Mouse (Mus musculus): ENCODE measurements around the gene Rpl39. TPM values are rescaled to one million over a fixed set of nuclear protein-coding genes. Genes with fewer than 3 reads are reported as not detected.

The Rpl39 gene
- polyA plus RNA-seq, 1 experiment from 2014 or later, result 316 TPM

- H3K9me3 ChIP-seq (replicated peaks), result no peaks in the 10 kb centered on the region
- H3K4me2 ChIP-seq, result no peak overlapping the region
- 63% methylated on average over 3 of the region's 3 CpGs for WGBS (ENCODE audit: insufficient replicate concordance)
- ATAC-seq (ENCODE audit: insufficient read depth), result no peak
- H3K27ac ChIP-seq (replicated peaks), result no peak overlapping the region
- no peaks in the 10 kb centered on the region for H3K36me3 ChIP-seq (replicated peaks)
- H3K4me1 ChIP-seq (replicated peaks), result no peaks in the 10 kb centered on the region
- H3K27me3 ChIP-seq, result no peaks in the 10 kb centered on the region
- no peak overlapping the region for H3K9ac ChIP-seq
- no peak overlapping the region for H3K4me3 ChIP-seq (replicated peaks)
Observed at GRCm38 (mm10) chrX:37067299-37067698, 17.9 kb downstream of the Rpl39 start.

GRCm38 (mm10) chrX:37063902-37064301, 21.3 kb downstream of the Rpl39 start:
- 57% methylated on average over 9 of the region's 9 CpGs for WGBS (ENCODE audit: insufficient replicate concordance)
- Histone ChIP-seq H3K4me2 (no peak overlapping the region), H3K27ac (replicated peaks) (no peak overlapping the region), H3K36me3 (replicated peaks) (no peaks in the 10 kb centered on the region), H3K9me3 (replicated peaks) (no peaks in the 10 kb centered on the region), H3K4me3 (replicated peaks) (no peak overlapping the region), H3K9ac (no peak overlapping the region), H3K4me1 (replicated peaks) (no peaks in the 10 kb centered on the region), H3K27me3 (no peaks in the 10 kb centered on the region)
- no peak for ATAC-seq (ENCODE audit: insufficient read depth)

GRCm38 (mm10) chrX:37048890-37049823, 36.0 kb downstream of the Rpl39 start:
- H3K27me3 ChIP-seq, result peaks cover 78% of the 10 kb centered on the region
- 21% methylated on average over 68 of the region's 70 CpGs for WGBS (ENCODE audit: insufficient replicate concordance)
- H3K36me3 ChIP-seq (replicated peaks), result no peaks in the 10 kb centered on the region
- no peak for ATAC-seq (ENCODE audit: insufficient read depth)
- peak overlapping the region; percentile 24 for H3K4me3 ChIP-seq (replicated peaks)
- H3K27ac ChIP-seq (replicated peaks), result no peak overlapping the region
- H3K9ac ChIP-seq, result no peak overlapping the region
- no peaks in the 10 kb centered on the region for H3K4me1 ChIP-seq (replicated peaks)
- peak overlapping the region; percentile 45 for H3K4me2 ChIP-seq
- H3K9me3 ChIP-seq (replicated peaks), result no peaks in the 10 kb centered on the region

- Histone ChIP-seq H3K9me3 (replicated peaks) (no peaks in the 10 kb centered on the region), H3K9ac (no peak within 1 kb of the TSS), H3K4me3 (replicated peaks) (peak within 1 kb of the TSS; percentile 24), H3K36me3 (replicated peaks) (no peaks in the 10 kb centered on the region), H3K27me3 (peaks cover 80% of the 10 kb centered on the region), H3K4me2 (peak within 1 kb of the TSS; percentile 45), H3K4me1 (replicated peaks) (no peaks in the 10 kb centered on the region), H3K27ac (replicated peaks) (no peak within 1 kb of the TSS)
- ATAC-seq (ENCODE audit: insufficient read depth), result no peak
- 11% methylated on average over 37 of the region's 38 CpGs for WGBS (ENCODE audit: insufficient replicate concordance)
Observed at GRCm38 (mm10) chrX:37048066-37048889, 36.9 kb downstream of the Rpl39 start, which contains the start of gene Sowahd. Gene Sowahd (plus strand): TSS chrX:37048845.

- no peak overlapping the region for H3K4me3 ChIP-seq (replicated peaks)
- 17% methylated on average over 9 of the region's 9 CpGs for WGBS (ENCODE audit: insufficient replicate concordance)
- H3K27ac ChIP-seq (replicated peaks), result no peak overlapping the region
- H3K9me3 ChIP-seq (replicated peaks), result no peaks in the 10 kb centered on the region
- no peaks in the 10 kb centered on the region for H3K4me1 ChIP-seq (replicated peaks)
- no peak for ATAC-seq (ENCODE audit: insufficient read depth)
- H3K36me3 ChIP-seq (replicated peaks), result no peaks in the 10 kb centered on the region
- H3K9ac ChIP-seq, result no peak overlapping the region
- peaks cover 28% of the 10 kb centered on the region for H3K27me3 ChIP-seq
- no peak overlapping the region for H3K4me2 ChIP-seq
Observed at GRCm38 (mm10) chrX:37042726-37043125, 42.5 kb downstream of the Rpl39 start.

Other genes with a start within 250 kb of the Rpl39 start
- 64.3 and 74.0 TPM in 2 replicates for gene Ube2a, start 211.5 kb downstream of the Rpl39 start, polyA plus RNA-seq (2015; fragmentation: Nextera tagmentation; extraction: Ambion mirVana)
- gene C330007P06Rik, start 211.3 kb downstream of the Rpl39 start, polyA plus RNA-seq (2015; fragmentation: Nextera tagmentation; extraction: Ambion mirVana), result 12.6 and 13.6 TPM in 2 replicates
- gene Nkrf, start 182.5 kb downstream of the Rpl39 start, polyA plus RNA-seq (2015; fragmentation: Nextera tagmentation; extraction: Ambion mirVana), result 0.51 and 0.67 TPM in 2 replicates
- 3.4 and 3.9 TPM in 2 replicates for gene Sept6, start 93.6 kb downstream of the Rpl39 start, polyA plus RNA-seq (2015; fragmentation: Nextera tagmentation; extraction: Ambion mirVana)
- gene Sowahd, start 36.6 kb downstream of the Rpl39 start, polyA plus RNA-seq (2015; fragmentation: Nextera tagmentation; extraction: Ambion mirVana), result 0.06 and 0.09 TPM in 2 replicates
- gene Upf3b, start 24.9 kb upstream of the Rpl39 start, polyA plus RNA-seq (2015; fragmentation: Nextera tagmentation; extraction: Ambion mirVana), result 8.1 and 8.3 TPM in 2 replicates
- 4.9 and 5.1 TPM in 2 replicates for gene Nkap, start 41.4 kb upstream of the Rpl39 start, polyA plus RNA-seq (2015; fragmentation: Nextera tagmentation; extraction: Ambion mirVana)
- not detected in 2 replicates for gene Akap14, start 83.4 kb upstream of the Rpl39 start, polyA plus RNA-seq (2015; fragmentation: Nextera tagmentation; extraction: Ambion mirVana)
- 216 and 235 TPM in 2 replicates for gene Ndufa1, start 105.8 kb upstream of the Rpl39 start, polyA plus RNA-seq (2015; fragmentation: Nextera tagmentation; extraction: Ambion mirVana)
- gene Rnf113a1, start 105.8 kb upstream of the Rpl39 start, polyA plus RNA-seq (2015; fragmentation: Nextera tagmentation; extraction: Ambion mirVana), result 2.7 TPM in 2 replicates
- gene Gm9, start 125.6 kb upstream of the Rpl39 start, polyA plus RNA-seq (2015; fragmentation: Nextera tagmentation; extraction: Ambion mirVana), result not detected in 2 replicates
- not detected in 2 replicates for gene Rhox1, start 136.9 kb upstream of the Rpl39 start, polyA plus RNA-seq (2015; fragmentation: Nextera tagmentation; extraction: Ambion mirVana)
- gene Rhox2a, start 159.6 kb upstream of the Rpl39 start, polyA plus RNA-seq (2015; fragmentation: Nextera tagmentation; extraction: Ambion mirVana), result not detected in 2 replicates
- not detected in 2 replicates for gene Rhox3a, start 164.5 kb upstream of the Rpl39 start, polyA plus RNA-seq (2015; fragmentation: Nextera tagmentation; extraction: Ambion mirVana)
- not detected in 2 replicates for gene Rhox4a, start 179.9 kb upstream of the Rpl39 start, polyA plus RNA-seq (2015; fragmentation: Nextera tagmentation; extraction: Ambion mirVana)

All from liver, embryonic 15.5 days (tissue).